Mouse (Mus musculus) CH12.LX (cell line): ENCODE results near the gene Atp5b. TPM values are rescaled to one million over a fixed set of nuclear protein-coding genes. Genes with fewer than 3 reads are reported as not detected.

Experiments
- DNase-seq: peaks from one replicate; pipeline ENCODE4 v3.0.0-alpha.2; 2013; ENCODE audit errors: extremely low read depth
- H3K27ac ChIP-seq: 2 replicates; pipeline ENCODE4 v1.5.1; 2012; ENCODE audit warnings: low read depth, mild to moderate bottlenecking, control low read depth, moderate library complexity; ENCODE audit not compliant: insufficient read depth
- H3K27me3 ChIP-seq: replicated peaks from 2 replicates; pipeline ENCODE3; 2012; ENCODE audit warnings: inconsistent platforms
- H3K36me3 ChIP-seq, 2 experiments: replicated peaks in 1 of 2; 2 replicates each; pipeline versions ENCODE3 to v1.6.1; 2012; ENCODE audit warnings: inconsistent platforms in 1 of 2, low read length in 1 of 2, mild to moderate bottlenecking in 1 of 2, mixed read lengths in 1 of 2, moderate library complexity in 1 of 2; ENCODE audit not compliant: control insufficient read depth in 1 of 2, insufficient read depth in 1 of 2
- H3K4me1 ChIP-seq, 2 experiments: 2 replicates each; pipeline ENCODE4 v1.6.1; 2012; ENCODE audit warnings: inconsistent platforms in 1 of 2, moderate library complexity in 1 of 2; ENCODE audit not compliant: insufficient read depth in 2 of 2, control insufficient read depth in 1 of 2
- H3K4me2 ChIP-seq: 2 replicates; pipeline ENCODE4 v1.6.1; 2012; ENCODE audit warnings: low read depth, mild to moderate bottlenecking, control low read depth; ENCODE audit not compliant: poor library complexity, insufficient read depth, severe bottlenecking
- H3K4me3 ChIP-seq, 3 experiments: fragments of 150-350 bp in 1 of 3; sonication (generic) in 1 of 3; replicated peaks in 1 of 3; 2 replicates each; pipeline versions ENCODE3 to v1.5.1; 2011 to 2012; ENCODE audit warnings: low read depth in 2 of 3, low read length in 2 of 3, mild to moderate bottlenecking in 2 of 3, moderate library complexity in 2 of 3, control low read depth in 1 of 3, improper control_type of control experiment in 1 of 3, inconsistent platforms in 1 of 3, mixed read lengths in 1 of 3; ENCODE audit not compliant: poor library complexity in 1 of 3
- H3K79me2 ChIP-seq: replicated peaks from 2 replicates; pipeline ENCODE4 v1.6.1; 2012; ENCODE audit warnings: mild to moderate bottlenecking, moderate library complexity; ENCODE audit not compliant: control insufficient read depth, poor library complexity, insufficient read depth, severe bottlenecking; ENCODE audit errors: extremely low read depth
- H3K9ac ChIP-seq: 2 replicates; pipeline ENCODE4 v1.6.1; 2012; ENCODE audit warnings: low read depth, mild to moderate bottlenecking, control low read depth, moderate library complexity; ENCODE audit not compliant: insufficient read depth
- H3K9me3 ChIP-seq: replicated peaks from 2 replicates; pipeline ENCODE3; 2012; ENCODE audit warnings: low read length, inconsistent platforms, mixed read lengths
- BHLHE40 ChIP-seq: IDR thresholded peaks from 2 replicates; pipeline ENCODE4 v1.6.1; 2011; ENCODE audit warnings: mild to moderate bottlenecking, low read depth, low read length, improper control_type of control experiment
- CTCF ChIP-seq, 2 experiments: IDR thresholded peaks in 1 of 2; conservative IDR thresholded peaks in 1 of 2; 2 replicates each; pipeline ENCODE4 v1.5.1; 2011 to 2012; ENCODE audit warnings: low read depth in 2 of 2, low read length in 2 of 2, improper control_type of control experiment in 1 of 2, inconsistent platforms in 1 of 2, mild to moderate bottlenecking in 1 of 2, moderate library complexity in 1 of 2
- E2F4 ChIP-seq: IDR thresholded peaks from 2 replicates; pipeline ENCODE4 v1.6.1; 2011; ENCODE audit warnings: low read depth, low read length, improper control_type of control experiment; ENCODE audit not compliant: insufficient replicate concordance
- HCFC1 ChIP-seq: IDR thresholded peaks from 2 replicates; pipeline ENCODE4 v1.6.1; 2012; ENCODE audit warnings: low read depth, mild to moderate bottlenecking, inconsistent platforms, low read length, improper control_type of control experiment
- KAT2A ChIP-seq: IDR thresholded peaks from 2 replicates; pipeline ENCODE4 v1.6.1; 2012; ENCODE audit warnings: low read length, improper control_type of control experiment, inconsistent platforms; ENCODE audit not compliant: insufficient replicate concordance
- MAX ChIP-seq: IDR thresholded peaks from 2 replicates; pipeline ENCODE4 v1.6.1; 2011; ENCODE audit warnings: low read length, improper control_type of control experiment
- MAZ ChIP-seq: IDR thresholded peaks from 2 replicates; pipeline ENCODE4 v1.6.1; 2012; ENCODE audit warnings: low read depth, mild to moderate bottlenecking, inconsistent platforms, low read length, improper control_type of control experiment, moderate library complexity
- MXI1 ChIP-seq: IDR thresholded peaks from 2 replicates; pipeline ENCODE4 v1.6.1; 2011; ENCODE audit warnings: mild to moderate bottlenecking, low read depth, low read length, improper control_type of control experiment
- MYC ChIP-seq: IDR thresholded peaks from 2 replicates; pipeline ENCODE4 v1.6.1; 2011; ENCODE audit warnings: low read depth, mild to moderate bottlenecking, improper control_type of control experiment, low read length
- NRF1 ChIP-seq: IDR thresholded peaks from 2 replicates; pipeline ENCODE4 v1.6.1; 2014; ENCODE audit warnings: low read depth, mild to moderate bottlenecking, inconsistent platforms, low read length, improper control_type of control experiment, moderate library complexity
- PAX5 ChIP-seq: IDR thresholded peaks from 2 replicates; pipeline ENCODE4 v1.6.1; 2012; ENCODE audit warnings: low read length, inconsistent platforms, mixed read lengths
- POLR2A ChIP-seq: IDR thresholded peaks from 2 replicates; pipeline ENCODE4 v1.6.1; 2011; ENCODE audit warnings: low read depth, mild to moderate bottlenecking, improper control_type of control experiment, low read length
- SIN3A ChIP-seq: IDR thresholded peaks from 2 replicates; pipeline ENCODE4 v1.6.1; 2012; ENCODE audit warnings: low read length, improper control_type of control experiment, inconsistent platforms
- SMC3 ChIP-seq: IDR thresholded peaks from 2 replicates; pipeline ENCODE4 v1.6.1; 2011; ENCODE audit warnings: low read depth, low read length, improper control_type of control experiment
- TCF12 ChIP-seq: IDR thresholded peaks from 2 replicates; pipeline ENCODE4 v1.6.1; 2014; ENCODE audit warnings: low read depth, mild to moderate bottlenecking, inconsistent platforms, low read length, improper control_type of control experiment
- UBTF ChIP-seq: IDR thresholded peaks from 2 replicates; pipeline ENCODE4 v1.6.1; 2012; ENCODE audit warnings: low read depth, mild to moderate bottlenecking, inconsistent platforms, low read length, improper control_type of control experiment, moderate library complexity
- USF1 ChIP-seq: IDR thresholded peaks from 2 replicates; pipeline ENCODE4 v1.6.1; 2014; ENCODE audit warnings: low read depth, mild to moderate bottlenecking, inconsistent platforms, low read length, improper control_type of control experiment
- USF2 ChIP-seq: conservative IDR thresholded peaks from 2 replicates; pipeline ENCODE4 v1.6.1; 2011; ENCODE audit warnings: low read depth, low read length, improper control_type of control experiment
- ZMIZ1 ChIP-seq: IDR thresholded peaks from 2 replicates; pipeline ENCODE4 v1.6.1; 2012; ENCODE audit warnings: low read depth, mild to moderate bottlenecking, inconsistent platforms, low read length, improper control_type of control experiment
- dilution Hi-C: fragments of 300-500 bp; cut with MboI; formaldehyde crosslinking; loops from 2 replicates; pipeline ENCODE4 v1.14.3; 2020; ENCODE audit warnings: low sequenced_read_pairs; ENCODE audit not compliant: extremely low pct_unique_long_range_greater_than_20kb, extremely low pct_ligation_motif_present
- in situ Hi-C: fragments of 300-500 bp; cut with MboI; formaldehyde crosslinking; loops from 3 replicates; pipeline ENCODE4 v1.14.3; 2019; ENCODE audit warnings: low sequenced_read_pairs, low pct_ligation_motif_present, low pct_unique_long_range_greater_than_20kb, mixed read lengths
- polyA plus RNA-seq: library from polyadenylated mRNA; unstranded; fragments of >175 nt; gene quantifications from 2 replicates; pipeline ENCODE4 v1.2.1, GENCODE M21; 2012; ENCODE audit warnings: low read depth; ENCODE audit not compliant: insufficient read length
- total RNA-seq, 2 experiments: library from RNA; depleted of rRNA; stranded (reverse); fragments of 300-350 nt in 1 of 2; fragments of >200 nt in 1 of 2; gene quantifications; 2 replicates each; pipeline ENCODE4 v1.2.3; 2012 to 2014

Atp5b gene
- total and polyA plus RNA-seq, 3 experiments: 1,607 to 1,775 (median 1,695) TPM

GRCm38 (mm10) chr10:128133650-128134332 lies 50.7 kb downstream of the Atp5b start:
- Histone ChIP-seq H3K36me3 (peaks cover 30 to 80% of the 10 kb centered on the region in 2 experiments), H3K9me3 (no peaks in the 10 kb centered on the region), H3K9ac (no peak overlapping the region), H3K4me3 (no peak overlapping the region), H3K4me1 (peaks cover 0 to 16% of the 10 kb centered on the region in 2 experiments; a peak in 2 of 4 replicates), H3K27me3 (no peaks in the 10 kb centered on the region), H3K4me2 (no peak overlapping the region), H3K79me2 (no peaks in the 10 kb centered on the region), H3K27ac (no peak overlapping the region)
- TF ChIP-seq BHLHE40: no peak
- dilution Hi-C loops (no loop called here), in situ Hi-C loops (no loop called here)
- DNase-seq: no peak

DNA sequence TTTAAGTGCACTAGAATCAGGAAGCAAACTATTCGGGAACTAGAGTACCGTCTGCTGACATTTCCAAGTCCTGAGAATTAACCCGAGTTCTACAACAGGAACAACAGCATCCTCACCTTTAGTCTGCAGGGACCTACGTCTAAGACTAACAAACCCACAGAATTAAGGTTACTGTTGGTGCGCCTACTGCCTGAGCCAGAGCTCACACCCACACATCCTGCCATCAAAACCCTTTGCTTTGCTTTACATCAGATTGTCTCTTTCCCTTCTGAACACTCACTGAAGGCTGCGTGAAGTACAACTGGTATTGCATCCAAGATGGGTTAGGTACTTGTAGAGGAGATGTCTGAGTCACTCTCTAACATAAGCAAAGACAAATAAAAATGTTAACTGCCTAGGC lies 52.3 kb downstream of the Atp5b start:
- in situ Hi-C loops (no loop called here), dilution Hi-C loops (no loop called here)
- no peak overlapping the region for H3K9ac ChIP-seq
- peaks cover 18 to 79% of the 10 kb centered on the region in 2 experiments for H3K36me3 ChIP-seq
- TF ChIP-seq KAT2A (no peak), SIN3A (no peak), USF1 (no peak), MAX (no peak), CTCF (conservative IDR thresholded peaks at IDR 0.05 in 1 of 2, IDR thresholded peaks at IDR 0.05 in 1 of 2; ENCODE audit: low read depth in 2 of 2, low read length in 2 of 2) (no peak), PAX5 (no peak), SMC3 (no peak), MYC (no peak), USF2 (no peak), E2F4 (no peak), POLR2A (no peak), MAZ (no peak), TCF12 (no peak), BHLHE40 (no peak), UBTF (no peak), HCFC1 (no peak), ZMIZ1 (no peak), NRF1 (no peak), MXI1 (no peak)
- H3K4me1 ChIP-seq: peaks cover 0 to 16% of the 10 kb centered on the region in 2 experiments; a peak in 2 of 4 replicates
- H3K4me3 ChIP-seq: no peak overlapping the region
- H3K27ac ChIP-seq: no peak overlapping the region
- H3K9me3 ChIP-seq: no peaks in the 10 kb centered on the region
- H3K4me2 ChIP-seq: no peak overlapping the region
- no peak for DNase-seq
- no peaks in the 10 kb centered on the region for H3K79me2 ChIP-seq
- H3K27me3 ChIP-seq: no peaks in the 10 kb centered on the region

Other genes starting within 250 kb of the Atp5b start
- not detected in 2 replicates for gene Rdh19, start 233.3 kb upstream of the Atp5b start, total RNA-seq (2012; rRNA removed)
- not detected in 2 replicates for gene Rdh19, start 233.3 kb upstream of the Atp5b start, total RNA-seq (2014; rRNA removed)
- gene Rdh19, start 233.3 kb upstream of the Atp5b start, polyA plus RNA-seq: not detected in 2 replicates
- gene Rdh16f2, start 216.8 kb upstream of the Atp5b start, total RNA-seq (2012; rRNA removed): not detected in 2 replicates
- not detected in 2 replicates for gene Rdh16f2, start 216.8 kb upstream of the Atp5b start, total RNA-seq (2014; rRNA removed)
- not detected in 2 replicates for gene Rdh16f2, start 216.8 kb upstream of the Atp5b start, polyA plus RNA-seq
- gene Rdh7, start 194.5 kb upstream of the Atp5b start, total RNA-seq (2012; rRNA removed): not detected in 2 replicates
- not detected in 2 replicates for gene Rdh7, start 194.5 kb upstream of the Atp5b start, total RNA-seq (2014; rRNA removed)
- not detected in 2 replicates for gene Rdh7, start 194.5 kb upstream of the Atp5b start, polyA plus RNA-seq
- not detected in 2 replicates for gene Sdr9c7, start 184.8 kb upstream of the Atp5b start, total RNA-seq (2012; rRNA removed)
- gene Sdr9c7, start 184.8 kb upstream of the Atp5b start, total RNA-seq (2014; rRNA removed): not detected in 2 replicates
- gene Sdr9c7, start 184.8 kb upstream of the Atp5b start, polyA plus RNA-seq: not detected in 2 replicates
- gene Hsd17b6, start 75.7 kb upstream of the Atp5b start, total RNA-seq (2012; rRNA removed): 0.08 TPM in 1 of 2 replicates, not detected in the other
- gene Hsd17b6, start 75.7 kb upstream of the Atp5b start, total RNA-seq (2014; rRNA removed): not detected in 2 replicates
- gene Hsd17b6, start 75.7 kb upstream of the Atp5b start, polyA plus RNA-seq: not detected in 2 replicates
- gene Prim1, start 68.1 kb upstream of the Atp5b start, total RNA-seq (2012; rRNA removed): 69.5 and 79.6 TPM in 2 replicates
- gene Prim1, start 68.1 kb upstream of the Atp5b start, total RNA-seq (2014; rRNA removed): 151 and 171 TPM in 2 replicates
- gene Prim1, start 68.1 kb upstream of the Atp5b start, polyA plus RNA-seq: 101 and 102 TPM in 2 replicates
- 1,257 and 1,396 TPM in 2 replicates for gene Naca, start 47.7 kb upstream of the Atp5b start, total RNA-seq (2012; rRNA removed)
- 1,670 and 1,798 TPM in 2 replicates for gene Naca, start 47.7 kb upstream of the Atp5b start, total RNA-seq (2014; rRNA removed)
- 1,330 and 1,397 TPM in 2 replicates for gene Naca, start 47.7 kb upstream of the Atp5b start, polyA plus RNA-seq
- gene Ptges3, start 24.3 kb upstream of the Atp5b start, total RNA-seq (2012; rRNA removed): 124 and 176 TPM in 2 replicates
- gene Ptges3, start 24.3 kb upstream of the Atp5b start, total RNA-seq (2014; rRNA removed): 196 and 210 TPM in 2 replicates
- gene Ptges3, start 24.3 kb upstream of the Atp5b start, polyA plus RNA-seq: 247 and 274 TPM in 2 replicates
- gene Baz2a, start 8.3 kb downstream of the Atp5b start, total RNA-seq (2012; rRNA removed): 11.8 and 12.8 TPM in 2 replicates
- gene Baz2a, start 8.3 kb downstream of the Atp5b start, total RNA-seq (2014; rRNA removed): 4.5 and 5.4 TPM in 2 replicates
- gene Baz2a, start 8.3 kb downstream of the Atp5b start, polyA plus RNA-seq: 29.5 and 34.0 TPM in 2 replicates
- 9.4 and 9.8 TPM in 2 replicates for gene Rbms2, start 97.0 kb downstream of the Atp5b start, total RNA-seq (2012; rRNA removed)
- 8.5 and 9.1 TPM in 2 replicates for gene Rbms2, start 97.0 kb downstream of the Atp5b start, total RNA-seq (2014; rRNA removed)
- gene Rbms2, start 97.0 kb downstream of the Atp5b start, polyA plus RNA-seq: 36.6 and 48.2 TPM in 2 replicates
- 1.8 and 2.2 TPM in 2 replicates for gene Gls2, start 111.2 kb downstream of the Atp5b start, total RNA-seq (2012; rRNA removed)
- 1.9 and 2.0 TPM in 2 replicates for gene Gls2, start 111.2 kb downstream of the Atp5b start, total RNA-seq (2014; rRNA removed)
- gene Gls2, start 111.2 kb downstream of the Atp5b start, polyA plus RNA-seq: 0.86 and 1.8 TPM in 2 replicates
- 24.2 and 32.4 TPM in 2 replicates for gene Spryd4, start 128.5 kb downstream of the Atp5b start, total RNA-seq (2012; rRNA removed)
- gene Spryd4, start 128.5 kb downstream of the Atp5b start, total RNA-seq (2014; rRNA removed): 48.8 and 50.2 TPM in 2 replicates
- 38.6 and 39.2 TPM in 2 replicates for gene Spryd4, start 128.5 kb downstream of the Atp5b start, polyA plus RNA-seq
- gene Mip, start 142.6 kb downstream of the Atp5b start, total RNA-seq (2012; rRNA removed): not detected in 2 replicates
- not detected in 2 replicates for gene Mip, start 142.6 kb downstream of the Atp5b start, total RNA-seq (2014; rRNA removed)
- gene Mip, start 142.6 kb downstream of the Atp5b start, polyA plus RNA-seq: not detected in 2 replicates
- gene Timeless, start 148.8 kb downstream of the Atp5b start, total RNA-seq (2012; rRNA removed): 47.2 and 51.5 TPM in 2 replicates
- 31.7 and 38.6 TPM in 2 replicates for gene Timeless, start 148.8 kb downstream of the Atp5b start, total RNA-seq (2014; rRNA removed)
- 65.9 and 80.3 TPM in 2 replicates for gene Timeless, start 148.8 kb downstream of the Atp5b start, polyA plus RNA-seq
- 0.30 and 0.80 TPM in 2 replicates for gene Apon, start 170.8 kb downstream of the Atp5b start, total RNA-seq (2012; rRNA removed)
- gene Apon, start 170.8 kb downstream of the Atp5b start, total RNA-seq (2014; rRNA removed): 0.62 and 1.2 TPM in 2 replicates
- gene Apon, start 170.8 kb downstream of the Atp5b start, polyA plus RNA-seq: 0.80 and 1.7 TPM in 2 replicates
- gene Apof, start 185.4 kb downstream of the Atp5b start, total RNA-seq (2012; rRNA removed): 1.0 and 1.3 TPM in 2 replicates
- gene Apof, start 185.4 kb downstream of the Atp5b start, total RNA-seq (2014; rRNA removed): 0.63 and 0.66 TPM in 2 replicates
- 0.99 and 1.1 TPM in 2 replicates for gene Apof, start 185.4 kb downstream of the Atp5b start, polyA plus RNA-seq
- gene Stat2, start 187.3 kb downstream of the Atp5b start, total RNA-seq (2012; rRNA removed): 12.5 and 14.6 TPM in 2 replicates
- gene Stat2, start 187.3 kb downstream of the Atp5b start, total RNA-seq (2014; rRNA removed): 2.7 and 3.3 TPM in 2 replicates
- gene Stat2, start 187.3 kb downstream of the Atp5b start, polyA plus RNA-seq: 11.6 and 12.5 TPM in 2 replicates
- 1.2 and 3.6 TPM in 2 replicates for gene Il23a, start 215.5 kb downstream of the Atp5b start, total RNA-seq (2012; rRNA removed)
- 0.32 and 0.41 TPM in 2 replicates for gene Il23a, start 215.5 kb downstream of the Atp5b start, total RNA-seq (2014; rRNA removed)
- gene Il23a, start 215.5 kb downstream of the Atp5b start, polyA plus RNA-seq: 0.30 and 0.49 TPM in 2 replicates
- gene Pan2, start 220.1 kb downstream of the Atp5b start, total RNA-seq (2012; rRNA removed): 8.1 and 11.0 TPM in 2 replicates
- gene Pan2, start 220.1 kb downstream of the Atp5b start, total RNA-seq (2014; rRNA removed): 9.4 and 10.6 TPM in 2 replicates
- 16.1 and 18.5 TPM in 2 replicates for gene Pan2, start 220.1 kb downstream of the Atp5b start, polyA plus RNA-seq
- 91.0 and 111 TPM in 2 replicates for gene Cnpy2, start 239.2 kb downstream of the Atp5b start, total RNA-seq (2012; rRNA removed)
- gene Cnpy2, start 239.2 kb downstream of the Atp5b start, total RNA-seq (2014; rRNA removed): 64.9 and 72.0 TPM in 2 replicates
- 98.9 and 107 TPM in 2 replicates for gene Cnpy2, start 239.2 kb downstream of the Atp5b start, polyA plus RNA-seq